Mouse (Mus musculus) MEL (cell line): ENCODE results near the gene Snrpd3. TPM values are rescaled to one million over a fixed set of nuclear protein-coding genes. Genes with fewer than 3 reads are reported as not detected.
"Not testable (repeated sequence)": the region's sequence is repeated elsewhere in the genome, so short reads cannot be mapped to it uniquely, and the experiment has no call there.

Experiments
- DNase-seq: peaks from one replicate; pipeline ENCODE4 v3.0.0; 2011; ENCODE audit warnings: low read depth, low spot score
- H3K27ac ChIP-seq: 2 replicates; pipeline ENCODE4 v1.5.1; 2012; ENCODE audit warnings: low read depth, mild to moderate bottlenecking, control low read depth, low read length, moderate library complexity; ENCODE audit not compliant: control insufficient read depth
- H3K27me3 ChIP-seq, 2 experiments: fragments of 150-350 bp in 1 of 2; sonication (generic) in 1 of 2; 2 replicates each; pipeline ENCODE4 v1.6.1; 2012; ENCODE audit warnings: low read length in 2 of 2, mild to moderate bottlenecking in 2 of 2, improper control_type of control experiment in 1 of 2, moderate library complexity in 1 of 2; ENCODE audit not compliant: insufficient read depth in 2 of 2, control insufficient read depth in 1 of 2
- H3K36me3 ChIP-seq, 2 experiments: 2 replicates each; pipeline ENCODE4 v1.6.1; 2012 to 2014; ENCODE audit warnings: low read length in 2 of 2, improper control_type of control experiment in 1 of 2, inconsistent platforms in 1 of 2, mild to moderate bottlenecking in 1 of 2; ENCODE audit not compliant: insufficient read depth in 2 of 2, control insufficient read depth in 1 of 2
- H3K4me1 ChIP-seq, 2 experiments: fragments of 150-350 bp in 1 of 2; sonication (generic) in 1 of 2; 2 replicates each; pipeline ENCODE4 v1.6.1; 2012; ENCODE audit warnings: low read length in 2 of 2, improper control_type of control experiment in 1 of 2, mild to moderate bottlenecking in 1 of 2; ENCODE audit not compliant: insufficient read depth in 2 of 2, control insufficient read depth in 1 of 2
- H3K4me3 ChIP-seq, 2 experiments: fragments of 150-350 bp in 1 of 2; sonication (generic) in 1 of 2; 2 replicates each; pipeline ENCODE4 v1.5.1; 2012; ENCODE audit warnings: low read depth in 2 of 2, low read length in 2 of 2, mild to moderate bottlenecking in 2 of 2, moderate library complexity in 2 of 2, control low read depth in 1 of 2, improper control_type of control experiment in 1 of 2; ENCODE audit not compliant: control insufficient read depth in 1 of 2, insufficient read depth in 1 of 2
- H3K79me2 ChIP-seq: 2 replicates; pipeline ENCODE4 v1.6.1; 2012; ENCODE audit warnings: mild to moderate bottlenecking, low read length, moderate library complexity; ENCODE audit not compliant: control insufficient read depth, poor library complexity, insufficient read depth
- H3K9ac ChIP-seq: 2 replicates; pipeline ENCODE4 v1.6.1; 2012; ENCODE audit warnings: low read depth, mild to moderate bottlenecking, control low read depth, low read length, moderate library complexity; ENCODE audit not compliant: control insufficient read depth, poor library complexity, severe bottlenecking
- H3K9me3 ChIP-seq: fragments of 150-350 bp; sonication (generic); replicated peaks from 2 replicates; pipeline ENCODE4 v1.6.1; 2012; ENCODE audit warnings: mild to moderate bottlenecking, low read length, improper control_type of control experiment, moderate library complexity; ENCODE audit not compliant: insufficient read depth
- BHLHE40 ChIP-seq: IDR thresholded peaks from 2 replicates; pipeline ENCODE4 v1.6.1; 2012; ENCODE audit warnings: low read depth, mild to moderate bottlenecking, inconsistent platforms, low read length, improper control_type of control experiment, borderline replicate concordance
- CHD2 ChIP-seq: IDR thresholded peaks from 2 replicates; pipeline ENCODE4 v1.6.1; 2011; ENCODE audit warnings: low read length, improper control_type of control experiment
- CTCF ChIP-seq, 3 experiments: IDR thresholded peaks in 2 of 3; conservative IDR thresholded peaks in 1 of 3; 2 replicates each; pipeline ENCODE4 v1.5.1; 2011 to 2012; ENCODE audit warnings: low read length in 3 of 3, low read depth in 2 of 3, mild to moderate bottlenecking in 2 of 3, improper control_type of control experiment in 1 of 3, inconsistent platforms in 1 of 3, mixed read lengths in 1 of 3, moderate library complexity in 1 of 3; ENCODE audit not compliant: control insufficient read depth in 1 of 3, insufficient read depth in 1 of 3, poor library complexity in 1 of 3, severe bottlenecking in 1 of 3
- E2F4 ChIP-seq: IDR thresholded peaks from 2 replicates; pipeline ENCODE4 v1.6.1; 2011; ENCODE audit warnings: low read depth, low read length, improper control_type of control experiment, borderline replicate concordance
- EP300 ChIP-seq, 2 experiments: IDR thresholded peaks; 2 replicates each; pipeline ENCODE4 v1.6.1; 2011; ENCODE audit warnings: improper control_type of control experiment in 2 of 2, low read length in 2 of 2, low read depth in 1 of 2, mild to moderate bottlenecking in 1 of 2
- GABPA ChIP-seq: IDR thresholded peaks from 2 replicates; pipeline ENCODE4 v1.6.1; 2012; ENCODE audit warnings: low read depth, mild to moderate bottlenecking, inconsistent platforms, low read length, improper control_type of control experiment, moderate library complexity
- GATA1 ChIP-seq: IDR thresholded peaks from 2 replicates; pipeline ENCODE4 v1.6.1; 2011; ENCODE audit warnings: low read depth, low read length, improper control_type of control experiment
- JUND ChIP-seq: IDR thresholded peaks from 2 replicates; pipeline ENCODE4 v1.6.1; 2011; ENCODE audit warnings: low read depth, mild to moderate bottlenecking, improper control_type of control experiment, low read length
- KAT2A ChIP-seq: conservative IDR thresholded peaks from 2 replicates; pipeline ENCODE4 v1.6.1; 2012; ENCODE audit warnings: low read depth, low read length, improper control_type of control experiment, inconsistent platforms
- POLR2A ChIP-seq, 2 experiments: IDR thresholded peaks; 2 replicates each; pipeline ENCODE4 v1.6.1; 2011 to 2012; ENCODE audit warnings: low read length in 2 of 2, mild to moderate bottlenecking in 2 of 2, control low read depth in 1 of 2, improper control_type of control experiment in 1 of 2, low read depth in 1 of 2, moderate library complexity in 1 of 2; ENCODE audit not compliant: control insufficient read depth in 1 of 2, insufficient read depth in 1 of 2, poor library complexity in 1 of 2
- UBTF ChIP-seq: IDR thresholded peaks from 2 replicates; pipeline ENCODE4 v1.6.1; 2012; ENCODE audit warnings: low read depth, mild to moderate bottlenecking, inconsistent platforms, low read length, improper control_type of control experiment, moderate library complexity, borderline replicate concordance; ENCODE audit not compliant: insufficient read depth
- USF2 ChIP-seq, 2 experiments: IDR thresholded peaks; 2 replicates each; pipeline ENCODE4 v1.6.1; 2011 to 2012; ENCODE audit warnings: improper control_type of control experiment in 2 of 2, low read length in 2 of 2, borderline replicate concordance in 1 of 2, inconsistent platforms in 1 of 2, low read depth in 1 of 2, mild to moderate bottlenecking in 1 of 2; ENCODE audit not compliant: insufficient read depth in 1 of 2
- ZC3H11A ChIP-seq: IDR thresholded peaks from 2 replicates; pipeline ENCODE4 v1.6.1; 2012; ENCODE audit warnings: low read depth, mild to moderate bottlenecking, inconsistent platforms, low read length, improper control_type of control experiment
- ZKSCAN1 ChIP-seq: IDR thresholded peaks from 2 replicates; pipeline ENCODE4 v1.6.1; 2012; ENCODE audit warnings: low read depth, mild to moderate bottlenecking, inconsistent platforms, low read length, improper control_type of control experiment, moderate library complexity
- ZNF384 ChIP-seq: IDR thresholded peaks from 2 replicates; pipeline ENCODE4 v1.6.1; 2012; ENCODE audit warnings: low read depth, mild to moderate bottlenecking, inconsistent platforms, low read length, improper control_type of control experiment
- polyA plus RNA-seq, 2 experiments: library from polyadenylated mRNA; stranded (reverse) in 1 of 2; unstranded in 1 of 2; fragments of >175 nt in 1 of 2; fragments of >200 nt in 1 of 2; gene quantifications; 2 replicates each; pipeline versions ENCODE4 v1.2.1 to v1.2.4; 2012; ENCODE audit warnings: low replicate concordance in 2 of 2, low read depth in 1 of 2; ENCODE audit not compliant: insufficient read length in 2 of 2, insufficient read depth in 1 of 2, missing spikeins in 1 of 2
- total RNA-seq: library from RNA; depleted of rRNA; stranded (reverse); fragments of 300-350 nt; gene quantifications from 2 replicates; pipeline ENCODE4 v1.2.3, GENCODE M21; 2012

Snrpd3 gene
- total and polyA plus RNA-seq, 3 experiments, result 155 to 643 TPM; not detected in 1

- not testable (repeated sequence) for H3K4me3 ChIP-seq, DNase-seq, H3K9me3 ChIP-seq, H3K9ac ChIP-seq, H3K27ac ChIP-seq, H3K36me3 ChIP-seq, H3K27me3 ChIP-seq, H3K79me2 ChIP-seq
- peaks cover 0 to 11% of the 10 kb centered on the region in 2 experiments; a peak in 2 of 4 replicates for H3K4me1 ChIP-seq
- TF ChIP-seq ZNF384, result peak; percentile 65
Observed at GRCm38 (mm10) chr10:75505928-75506327, 11.4 kb upstream of the Snrpd3 start.

DNA sequence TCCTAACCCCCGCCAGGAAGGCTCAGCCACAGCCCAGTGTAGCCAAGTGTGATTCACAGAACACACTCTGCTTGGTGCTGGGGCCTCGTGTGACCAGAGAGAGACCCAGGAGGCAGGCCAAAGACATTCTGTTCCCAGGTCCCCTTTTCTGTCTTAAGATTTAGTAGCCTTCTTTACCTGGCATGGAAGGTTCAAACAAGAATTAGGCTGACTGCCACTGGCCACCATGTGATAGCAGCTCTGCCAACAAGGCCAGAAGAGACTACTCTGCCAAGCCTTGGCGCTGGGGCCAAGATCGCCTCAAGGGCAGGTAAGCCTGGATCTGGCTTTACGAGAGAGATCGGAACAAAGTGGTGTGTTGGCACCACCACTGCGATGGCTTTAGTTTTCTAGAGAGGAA, 6.9 kb upstream of the Snrpd3 start:
- no peaks in the 10 kb centered on the region for H3K27me3 ChIP-seq
- H3K9ac ChIP-seq, result no peak overlapping the region
- H3K79me2 ChIP-seq, result no peaks in the 10 kb centered on the region
- H3K9me3 ChIP-seq, result no peaks in the 10 kb centered on the region
- TF ChIP-seq GABPA, result no peak
- no peak for TF ChIP-seq ZKSCAN1
- TF ChIP-seq CHD2, result no peak
- no peak for TF ChIP-seq EP300 (IDR thresholded peaks at IDR 0.05; ENCODE audit: low read depth in 1 of 2, low read length in 2 of 2)
- no peak for TF ChIP-seq UBTF
- no peak for TF ChIP-seq USF2 (IDR thresholded peaks at IDR 0.05; ENCODE audit: borderline replicate concordance in 1 of 2, insufficient read depth in 1 of 2, low read depth in 1 of 2, low read length in 2 of 2)
- TF ChIP-seq KAT2A, result no peak
- no peak for TF ChIP-seq ZNF384
- TF ChIP-seq JUND, result no peak
- no peak for TF ChIP-seq POLR2A (IDR thresholded peaks at IDR 0.05; ENCODE audit: control insufficient read depth in 1 of 2, insufficient read depth in 1 of 2, low read depth in 1 of 2, low read length in 2 of 2, poor library complexity in 1 of 2)
- no peak for TF ChIP-seq CTCF (IDR thresholded peaks at IDR 0.05 in 2 of 3, conservative IDR thresholded peaks at IDR 0.05 in 1 of 3; ENCODE audit: control insufficient read depth in 1 of 3, insufficient read depth in 1 of 3, low read depth in 2 of 3, low read length in 3 of 3, poor library complexity in 1 of 3, severe bottlenecking in 1 of 3)
- TF ChIP-seq GATA1, result no peak
- no peak for TF ChIP-seq BHLHE40
- no peak for TF ChIP-seq E2F4
- no peak for TF ChIP-seq ZC3H11A
- TF ChIP-seq, all 39 proteins: peak for 0
- H3K36me3 ChIP-seq, result peaks cover 2 to 18% of the 10 kb centered on the region in 2 experiments; a peak in 3 of 4 replicates
- H3K4me1 ChIP-seq, result peaks cover 12 to 21% of the 10 kb centered on the region in 2 experiments
- DNase-seq, result no peak
- no peak overlapping the region for H3K27ac ChIP-seq
- H3K4me3 ChIP-seq, result no peak overlapping the region

GRCm38 (mm10) chr10:75511060-75511459, 6.3 kb upstream of the Snrpd3 start:
- H3K4me3 ChIP-seq, result no peak overlapping the region
- no peak for DNase-seq
- H3K27me3 ChIP-seq, result no peaks in the 10 kb centered on the region
- TF ChIP-seq POLR2A (IDR thresholded peaks at IDR 0.05; ENCODE audit: control insufficient read depth in 1 of 2, insufficient read depth in 1 of 2, low read depth in 1 of 2, low read length in 2 of 2, poor library complexity in 1 of 2), result no peak
- TF ChIP-seq, all 39 proteins: peak for 0
- Histone ChIP-seq H3K79me2 (no peaks in the 10 kb centered on the region), H3K36me3 (peaks cover 2 to 20% of the 10 kb centered on the region in 2 experiments; a peak in 3 of 4 replicates), H3K4me1 (peaks cover 15 to 24% of the 10 kb centered on the region in 2 experiments), H3K9ac (no peak overlapping the region), H3K27ac (no peak overlapping the region), H3K9me3 (no peaks in the 10 kb centered on the region)
